Mouse (Mus musculus): ENCODE measurements around the gene Srpk1. TPM values are rescaled to one million over a fixed set of nuclear protein-coding genes. Genes with fewer than 3 reads are reported as not detected.
A peak's percentile ranks its signal among the peaks of the same experiment; 100 is the strongest.

The Srpk1 gene
- polyA plus RNA-seq (2014; fragmentation: Nextera tagmentation; extraction: Ambion mirVana) = 89.1 and 92.4 TPM in 2 replicates

DNA sequence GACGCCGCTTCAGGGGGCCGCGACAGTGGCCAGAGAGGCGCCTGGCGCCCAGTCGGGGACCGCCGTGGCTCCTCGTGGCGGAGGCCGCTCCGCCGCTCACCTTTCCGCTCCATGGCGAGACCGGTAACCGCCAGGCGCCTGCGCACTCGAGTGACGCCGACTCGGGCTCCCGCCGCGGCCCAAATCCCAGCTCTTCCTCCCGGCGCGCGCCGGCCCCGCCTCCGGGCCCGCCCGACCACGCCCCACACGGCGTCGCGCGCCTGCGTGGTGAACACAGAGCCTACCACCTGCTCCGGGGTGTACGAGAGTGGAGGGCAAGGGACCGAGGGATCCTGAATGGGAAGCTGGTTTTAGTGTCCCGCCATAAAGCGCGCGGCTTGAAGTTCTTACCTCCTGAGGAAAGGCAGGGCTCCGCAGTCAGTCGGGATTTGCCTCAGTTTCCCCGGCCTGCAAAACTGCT is at the start of gene Srpk1:
Gene Srpk1, minus strand, starts transcription at position 410 of the 460 bp plus-strand sequence.
- Histone ChIP-seq H3K9ac (ENCODE audit: low read depth, low read length) (peak within 1 kb of the TSS; percentile 97), H3K27me3 (replicated peaks; ENCODE audit: control insufficient read depth, insufficient read depth, low read length) (no peaks in the 10 kb centered on the region), H3K4me1 (ENCODE audit: control insufficient read depth, insufficient read depth, low read length) (peaks cover 8% of the 10 kb centered on the region), H3K4me2 (ENCODE audit: low read depth, low read length) (peak within 1 kb of the TSS; percentile 93), H3K27ac (replicated peaks; ENCODE audit: low read depth, low read length) (peak within 1 kb of the TSS; percentile 83), H3K4me3 (ENCODE audit: low read depth, low read length) (peak within 1 kb of the TSS; percentile 99), H3K9me3 (ENCODE audit: control insufficient read depth, low read length) (no peaks in the 10 kb centered on the region), H3K36me3 (ENCODE audit: control insufficient read depth, insufficient read depth, low read length) (peaks cover 15% of the 10 kb centered on the region)
- peak; percentile 97 for ATAC-seq (ENCODE audit: low read depth)
- DNase-seq (ENCODE audit: low spot score) = peak; percentile 95
- WGBS = under 1% methylated on average over 17 of the region's 53 CpGs

DNA sequence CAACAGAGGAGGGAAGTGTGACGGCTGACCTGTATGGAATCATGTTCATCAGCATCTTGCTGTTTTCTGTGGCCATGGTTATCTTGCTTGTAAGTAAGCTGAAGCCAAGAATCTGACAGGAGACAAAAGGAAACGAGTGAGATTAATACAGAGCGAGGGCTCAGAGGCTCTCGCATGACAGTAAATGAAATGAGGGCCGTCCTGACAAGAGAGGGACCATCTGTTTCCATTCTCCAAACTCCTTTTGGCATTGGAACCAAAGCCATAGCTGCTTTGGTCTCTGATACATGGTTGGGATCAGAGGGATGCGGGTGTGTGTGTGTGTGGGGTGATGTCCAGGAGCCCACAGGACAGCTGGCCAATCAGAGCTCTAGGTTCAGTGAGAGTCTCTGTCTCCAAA is 37.1 kb upstream of the Srpk1 start:
- Histone ChIP-seq H3K4me2 (ENCODE audit: low read depth, low read length) (no peak overlapping the region), H3K4me3 (ENCODE audit: low read depth, low read length) (no peak overlapping the region), H3K9ac (ENCODE audit: low read depth, low read length) (no peak overlapping the region), H3K4me1 (ENCODE audit: control insufficient read depth, insufficient read depth, low read length) (peaks cover 4% of the 10 kb centered on the region; the same call in 1 of the 2 replicates), H3K27ac (replicated peaks; ENCODE audit: low read depth, low read length) (no peak overlapping the region), H3K9me3 (ENCODE audit: control insufficient read depth, low read length) (no peaks in the 10 kb centered on the region), H3K36me3 (ENCODE audit: control insufficient read depth, insufficient read depth, low read length) (no peaks in the 10 kb centered on the region), H3K27me3 (replicated peaks; ENCODE audit: control insufficient read depth, insufficient read depth, low read length) (no peaks in the 10 kb centered on the region)
- ATAC-seq (ENCODE audit: low read depth) (no peak), DNase-seq (ENCODE audit: low spot score) (no peak)
- WGBS = 41% methylated on average over 6 of the region's 6 CpGs

- ATAC-seq (ENCODE audit: low read depth) = peak; percentile 85
- DNase-seq (ENCODE audit: low spot score) = peak; percentile 82
- Histone ChIP-seq H3K36me3 (ENCODE audit: control insufficient read depth, insufficient read depth, low read length) (no peaks in the 10 kb centered on the region), H3K9ac (ENCODE audit: low read depth, low read length) (no peak overlapping the region), H3K9me3 (ENCODE audit: control insufficient read depth, low read length) (no peaks in the 10 kb centered on the region), H3K27ac (replicated peaks; ENCODE audit: low read depth, low read length) (no peak overlapping the region), H3K4me2 (ENCODE audit: low read depth, low read length) (no peak overlapping the region), H3K4me3 (ENCODE audit: low read depth, low read length) (no peak overlapping the region), H3K4me1 (ENCODE audit: control insufficient read depth, insufficient read depth, low read length) (peaks cover 4% of the 10 kb centered on the region; the same call in 1 of the 2 replicates), H3K27me3 (replicated peaks; ENCODE audit: control insufficient read depth, insufficient read depth, low read length) (no peaks in the 10 kb centered on the region)
- WGBS = 34% methylated on average over 4 of the region's 4 CpGs
Measured at GRCm38 (mm10) chr17:28657936-28658335, 35.4 kb upstream of the Srpk1 start.

- Histone ChIP-seq H3K9ac (ENCODE audit: low read depth, low read length) (no peak overlapping the region), H3K4me3 (ENCODE audit: low read depth, low read length) (no peak overlapping the region), H3K4me2 (ENCODE audit: low read depth, low read length) (no peak overlapping the region), H3K27ac (replicated peaks; ENCODE audit: low read depth, low read length) (no peak overlapping the region), H3K9me3 (ENCODE audit: control insufficient read depth, low read length) (no peaks in the 10 kb centered on the region), H3K27me3 (replicated peaks; ENCODE audit: control insufficient read depth, insufficient read depth, low read length) (no peaks in the 10 kb centered on the region), H3K4me1 (ENCODE audit: control insufficient read depth, insufficient read depth, low read length) (no peaks in the 10 kb centered on the region), H3K36me3 (ENCODE audit: control insufficient read depth, insufficient read depth, low read length) (no peaks in the 10 kb centered on the region)
- ATAC-seq (ENCODE audit: low read depth) = no peak
- 74% methylated on average over 3 of the region's 3 CpGs for WGBS
- no peak for DNase-seq (ENCODE audit: low spot score)
Measured at GRCm38 (mm10) chr17:28650268-28650667, 27.8 kb upstream of the Srpk1 start.

DNA sequence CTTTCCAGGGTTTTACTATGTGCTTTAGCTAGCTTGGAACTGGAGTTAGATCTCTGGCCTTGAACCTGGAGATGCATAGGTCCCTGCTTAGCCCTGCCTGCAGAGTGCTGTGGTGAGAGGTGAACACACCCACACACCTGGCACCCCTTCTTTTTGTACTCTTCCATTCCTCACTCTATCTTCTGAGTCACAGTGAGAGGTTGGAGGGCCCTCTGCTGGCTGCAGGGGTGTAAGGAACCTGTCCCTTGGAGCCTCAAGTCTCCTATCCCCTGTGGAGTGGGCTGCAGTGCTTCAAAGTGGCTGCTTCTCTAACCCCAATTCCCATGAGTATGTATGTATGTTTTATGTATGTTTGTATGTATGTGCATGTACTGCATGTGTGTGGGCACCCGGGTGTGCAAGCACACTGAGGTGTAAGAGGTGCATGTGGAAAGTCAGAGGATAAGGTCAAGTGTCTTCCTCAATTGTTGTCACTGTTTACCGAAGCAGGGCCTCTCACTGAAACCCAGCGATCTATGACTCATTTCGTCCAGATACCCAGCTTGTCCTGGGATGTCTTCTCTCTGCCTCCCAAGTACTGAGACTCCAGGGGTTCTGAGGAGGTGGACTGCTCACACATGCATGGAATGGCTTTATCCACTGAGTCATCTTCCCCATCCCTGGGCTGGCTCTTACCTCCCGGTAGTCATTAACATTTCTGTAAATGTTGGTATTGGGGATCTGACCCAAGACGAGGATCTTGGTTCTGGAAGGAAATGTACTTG is 26.3 kb upstream of the Srpk1 start:
- Histone ChIP-seq H3K4me1 (ENCODE audit: control insufficient read depth, insufficient read depth, low read length) (no peaks in the 10 kb centered on the region), H3K27ac (replicated peaks; ENCODE audit: low read depth, low read length) (no peak overlapping the region), H3K4me2 (ENCODE audit: low read depth, low read length) (no peak overlapping the region), H3K4me3 (ENCODE audit: low read depth, low read length) (no peak overlapping the region), H3K27me3 (replicated peaks; ENCODE audit: control insufficient read depth, insufficient read depth, low read length) (no peaks in the 10 kb centered on the region), H3K9ac (ENCODE audit: low read depth, low read length) (no peak overlapping the region), H3K9me3 (ENCODE audit: control insufficient read depth, low read length) (no peaks in the 10 kb centered on the region), H3K36me3 (ENCODE audit: control insufficient read depth, insufficient read depth, low read length) (no peaks in the 10 kb centered on the region)
- ATAC-seq (ENCODE audit: low read depth) (no peak), DNase-seq (ENCODE audit: low spot score) (peak; percentile 20)
- 50% methylated on average over 6 of the region's 6 CpGs for WGBS

DNA sequence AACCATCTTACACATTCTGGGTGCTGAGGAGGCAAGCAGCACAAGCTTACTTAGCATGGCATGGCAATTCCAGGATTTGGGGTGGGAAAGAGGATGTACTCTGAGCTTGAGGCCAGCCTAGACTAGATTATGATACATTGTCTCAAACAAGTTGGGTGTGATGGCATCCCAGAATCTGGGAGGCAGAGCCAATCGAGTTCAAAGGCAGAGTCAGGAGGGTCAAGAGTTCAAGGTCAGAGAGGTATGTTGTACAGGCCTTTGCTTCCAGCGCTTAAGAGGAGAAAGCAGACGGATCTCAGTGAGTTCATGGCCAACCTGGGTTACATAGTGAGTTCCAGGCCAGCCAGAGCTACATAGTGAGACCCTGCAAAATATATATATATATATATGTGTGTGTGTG is 23.7 kb upstream of the Srpk1 start:
- no peak overlapping the region for H3K4me2 ChIP-seq (ENCODE audit: low read depth, low read length)
- H3K4me1 ChIP-seq (ENCODE audit: control insufficient read depth, insufficient read depth, low read length) = no peaks in the 10 kb centered on the region
- no peak for ATAC-seq (ENCODE audit: low read depth)
- DNase-seq (ENCODE audit: low spot score) = no peak
- no peak overlapping the region for H3K9ac ChIP-seq (ENCODE audit: low read depth, low read length)
- H3K27ac ChIP-seq (replicated peaks; ENCODE audit: low read depth, low read length) = no peak overlapping the region
- WGBS = 58% methylated on average over 3 of the region's 3 CpGs
- no peak overlapping the region for H3K4me3 ChIP-seq (ENCODE audit: low read depth, low read length)
- H3K27me3 ChIP-seq (replicated peaks; ENCODE audit: control insufficient read depth, insufficient read depth, low read length) = no peaks in the 10 kb centered on the region
- no peaks in the 10 kb centered on the region for H3K9me3 ChIP-seq (ENCODE audit: control insufficient read depth, low read length)
- H3K36me3 ChIP-seq (ENCODE audit: control insufficient read depth, insufficient read depth, low read length) = no peaks in the 10 kb centered on the region

DNA sequence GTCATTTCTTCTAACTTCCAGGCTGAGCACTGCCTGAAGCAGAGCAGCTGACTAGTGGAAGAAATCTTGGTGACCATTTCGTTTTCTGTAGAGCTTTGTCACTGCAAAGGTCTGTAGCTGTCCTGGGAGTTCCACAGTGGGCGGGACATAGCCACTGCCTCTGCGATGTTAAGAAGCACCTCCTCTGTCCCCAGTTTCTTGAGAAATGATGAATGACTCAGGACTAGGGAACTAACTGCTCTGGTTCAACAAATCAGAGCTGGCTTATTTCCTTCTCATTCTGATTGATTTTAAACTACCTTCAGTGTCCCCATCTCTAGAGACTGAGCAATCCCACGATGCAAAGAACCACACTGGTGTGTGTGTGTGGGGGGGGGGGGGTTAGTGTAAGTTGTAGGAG is 21.6 kb upstream of the Srpk1 start:
- no peaks in the 10 kb centered on the region for H3K27me3 ChIP-seq (replicated peaks; ENCODE audit: control insufficient read depth, insufficient read depth, low read length)
- no peaks in the 10 kb centered on the region for H3K4me1 ChIP-seq (ENCODE audit: control insufficient read depth, insufficient read depth, low read length)
- no peak overlapping the region for H3K4me2 ChIP-seq (ENCODE audit: low read depth, low read length)
- no peaks in the 10 kb centered on the region for H3K36me3 ChIP-seq (ENCODE audit: control insufficient read depth, insufficient read depth, low read length)
- no peak overlapping the region for H3K4me3 ChIP-seq (ENCODE audit: low read depth, low read length)
- DNase-seq (ENCODE audit: low spot score) (no peak), ATAC-seq (ENCODE audit: low read depth) (no peak)
- 42% methylated on average over 4 of the region's 4 CpGs for WGBS
- H3K9ac ChIP-seq (ENCODE audit: low read depth, low read length) = no peak overlapping the region
- H3K27ac ChIP-seq (replicated peaks; ENCODE audit: low read depth, low read length) = no peak overlapping the region
- no peaks in the 10 kb centered on the region for H3K9me3 ChIP-seq (ENCODE audit: control insufficient read depth, low read length)

- Histone ChIP-seq H3K27me3 (replicated peaks; ENCODE audit: control insufficient read depth, insufficient read depth, low read length) (no peaks in the 10 kb centered on the region), H3K4me3 (ENCODE audit: low read depth, low read length) (no peak overlapping the region), H3K9me3 (ENCODE audit: control insufficient read depth, low read length) (no peaks in the 10 kb centered on the region), H3K9ac (ENCODE audit: low read depth, low read length) (no peak overlapping the region), H3K36me3 (ENCODE audit: control insufficient read depth, insufficient read depth, low read length) (no peaks in the 10 kb centered on the region), H3K27ac (replicated peaks; ENCODE audit: low read depth, low read length) (no peak overlapping the region), H3K4me1 (ENCODE audit: control insufficient read depth, insufficient read depth, low read length) (no peaks in the 10 kb centered on the region), H3K4me2 (ENCODE audit: low read depth, low read length) (no peak overlapping the region)
- DNase-seq (ENCODE audit: low spot score) = no peak
- ATAC-seq (ENCODE audit: low read depth) = no peak
- WGBS = 30% methylated on average over 3 of the region's 3 CpGs
Measured at GRCm38 (mm10) chr17:28643697-28644096, 21.2 kb upstream of the Srpk1 start.

- DNase-seq (ENCODE audit: low spot score) = no peak
- WGBS = 80% methylated on average over 3 of the region's 3 CpGs
- H3K27me3 ChIP-seq (replicated peaks; ENCODE audit: control insufficient read depth, insufficient read depth, low read length) = no peaks in the 10 kb centered on the region
- no peaks in the 10 kb centered on the region for H3K4me1 ChIP-seq (ENCODE audit: control insufficient read depth, insufficient read depth, low read length)
- H3K9ac ChIP-seq (ENCODE audit: low read depth, low read length) = no peak overlapping the region
- no peak overlapping the region for H3K27ac ChIP-seq (replicated peaks; ENCODE audit: low read depth, low read length)
- ATAC-seq (ENCODE audit: low read depth) = no peak
- no peaks in the 10 kb centered on the region for H3K36me3 ChIP-seq (ENCODE audit: control insufficient read depth, insufficient read depth, low read length)
- no peaks in the 10 kb centered on the region for H3K9me3 ChIP-seq (ENCODE audit: control insufficient read depth, low read length)
- no peak overlapping the region for H3K4me3 ChIP-seq (ENCODE audit: low read depth, low read length)
- no peak overlapping the region for H3K4me2 ChIP-seq (ENCODE audit: low read depth, low read length)
Measured at GRCm38 (mm10) chr17:28640113-28640512, 17.6 kb upstream of the Srpk1 start.

All from embryonic facial prominence, embryonic 14.5 days (tissue).